Mouse (Mus musculus) kidney, adult 2 months (tissue): ENCODE measurements around the gene Srf.

Experiments
- CTCF ChIP-seq: fragments of 200-500 bp; conservative IDR thresholded peaks from 2 replicates; pipeline ENCODE4 v1.5.1; 2011; ENCODE audit warnings: low read depth, mild to moderate bottlenecking, control low read depth, low read length, moderate library complexity, mixed read lengths; ENCODE audit not compliant: insufficient read depth, insufficient read length
- POLR2A ChIP-seq: fragments of 200-500 bp; IDR thresholded peaks from one replicate; pipeline ENCODE4 v1.6.1; 2011; ENCODE audit warnings: low read depth, low read length, control low read depth

DNA sequence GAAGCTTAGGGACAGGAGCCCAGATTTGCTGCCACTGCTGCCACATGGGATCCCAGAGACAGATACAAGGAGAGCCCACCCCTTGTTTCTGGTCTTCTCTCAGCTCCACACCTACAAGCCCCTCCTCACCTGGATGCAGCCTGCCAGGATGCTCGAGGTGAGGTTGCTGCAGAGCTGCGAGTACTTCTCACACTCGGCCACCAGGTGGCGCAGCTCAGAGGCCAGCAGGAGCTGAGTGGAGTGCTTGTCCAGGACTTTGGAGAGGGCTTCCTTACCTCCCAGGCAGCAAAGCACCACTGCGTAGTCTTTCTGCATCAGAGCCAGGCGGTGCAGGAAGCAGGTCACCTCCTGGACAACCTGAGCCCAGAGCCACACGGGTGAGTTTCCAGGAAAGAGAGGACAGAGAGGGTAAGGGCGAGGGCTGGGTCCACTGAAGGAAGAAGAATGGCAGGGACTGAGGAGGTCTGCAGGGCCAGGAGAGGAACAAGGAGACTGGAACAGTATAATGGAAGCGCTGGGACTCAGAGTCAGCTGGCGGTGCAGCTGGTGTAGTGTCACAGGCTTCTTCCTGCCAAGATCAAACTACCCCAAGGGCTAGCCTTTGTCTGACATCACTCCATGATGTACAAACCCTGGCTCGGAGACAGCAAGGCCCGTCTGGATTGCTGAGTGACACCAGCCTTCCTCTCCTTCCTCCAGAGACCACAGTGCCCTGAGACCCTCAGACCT, 30.2 kb downstream of the Srf start:
- TF ChIP-seq POLR2A (no peak), CTCF (peak; percentile 91)
